Mouse (Mus musculus) kidney, embryonic 15.5 days (tissue): Measurements from ENCODE around the gene Sst. TPM values are rescaled to one million over a fixed set of nuclear protein-coding genes. Genes with fewer than 3 reads are reported as not detected.
"Not testable (repeated sequence)": the region's sequence is repeated elsewhere in the genome, so short reads cannot be mapped to it uniquely, and the experiment has no call there.

Source experiments
- ATAC-seq: fragments of 200-750 bp; cut with Nextera tagmentation; replicated peaks from 2 replicates; pipeline ENCODE4 v1.8.0; 2017; ENCODE audit warnings: moderate TSS enrichment; ENCODE audit not compliant: low FRiP score
- H3K27ac ChIP-seq: fragments of 300-500 bp; sonication (generic); 2 replicates; pipeline ENCODE4 v1.5.1; 2015; ENCODE audit warnings: mild to moderate bottlenecking, inconsistent platforms
- H3K27me3 ChIP-seq: fragments of 300-500 bp; sonication (generic); 2 replicates; pipeline ENCODE4 v1.6.1; 2015; ENCODE audit warnings: inconsistent platforms
- H3K36me3 ChIP-seq: fragments of 300-500 bp; sonication (generic); 2 replicates; pipeline ENCODE4 v1.6.1; 2015; ENCODE audit warnings: inconsistent platforms
- H3K4me1 ChIP-seq: fragments of 300-500 bp; sonication (generic); 2 replicates; pipeline ENCODE4 v1.6.1; 2015; ENCODE audit warnings: inconsistent platforms
- H3K4me2 ChIP-seq: fragments of 300-500 bp; sonication (generic); 2 replicates; pipeline ENCODE4 v1.6.1; 2015; ENCODE audit warnings: moderate library complexity, mild to moderate bottlenecking, inconsistent platforms
- H3K4me3 ChIP-seq: fragments of 300-500 bp; sonication (generic); replicated peaks from 2 replicates; pipeline ENCODE4 v1.5.1; 2015; ENCODE audit warnings: mild to moderate bottlenecking, inconsistent platforms
- H3K9ac ChIP-seq: fragments of 300-500 bp; sonication (generic); 2 replicates; pipeline ENCODE4 v1.6.1; 2015; ENCODE audit warnings: mild to moderate bottlenecking, inconsistent platforms
- H3K9me3 ChIP-seq: fragments of 300-500 bp; sonication (generic); replicated peaks from 2 replicates; pipeline ENCODE4 v1.6.1; 2016; ENCODE audit warnings: inconsistent platforms
- WGBS: fragments of 180-500 bp; shearing (Covaris S2); methylation state at CpG from one replicate; pipeline ENCODE4 v1.1.7; 2015; ENCODE audit warnings: mixed read lengths; 5-methylcytosine and 5-hydroxymethylcytosine counted together
- polyA plus RNA-seq: library from polyadenylated mRNA; unstranded; fragments of >200 nt; fragmentation: Nextera tagmentation; extraction: Ambion mirVana; gene quantifications from 2 replicates; pipeline ENCODE4 v1.2.1, GENCODE M21; 2015

Gene Sst
- polyA plus RNA-seq, 1 experiment from 2014 or later, result 1.4 TPM

- H3K4me1 ChIP-seq, ATAC-seq, H3K36me3 ChIP-seq, H3K4me3 ChIP-seq, H3K9me3 ChIP-seq, H3K9ac ChIP-seq, H3K27me3 ChIP-seq, H3K27ac ChIP-seq, H3K4me2 ChIP-seq: not testable (repeated sequence)
- 88% methylated on average over 9 of the region's 9 CpGs for WGBS
Observed at GRCm38 (mm10) chr16:23908076-23909014, 17.6 kb upstream of the Sst start.

DNA sequence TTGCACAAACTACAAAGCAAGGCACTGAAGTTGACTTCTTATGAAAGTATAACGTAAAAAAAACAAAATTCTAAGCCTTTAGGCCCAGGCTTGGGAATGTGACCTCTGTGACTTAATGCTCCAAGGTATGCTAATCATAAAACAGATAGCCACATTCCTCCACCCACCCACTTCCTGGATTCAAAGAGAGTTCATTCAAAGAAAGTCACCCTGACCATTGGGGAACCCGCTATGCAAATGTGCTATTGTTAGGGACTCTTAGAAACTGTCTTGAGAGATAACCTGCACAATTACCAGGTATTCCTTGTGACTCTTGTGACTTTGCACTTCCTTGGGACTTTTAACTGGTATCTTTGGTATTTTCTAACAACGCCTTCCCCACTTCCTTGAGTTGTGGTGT is 15.8 kb upstream of the Sst start:
- 87% methylated on average over 3 of the region's 3 CpGs for WGBS
- H3K4me2 ChIP-seq, H3K4me1 ChIP-seq, H3K9me3 ChIP-seq, H3K27me3 ChIP-seq, H3K9ac ChIP-seq, ATAC-seq, H3K36me3 ChIP-seq, H3K4me3 ChIP-seq, H3K27ac ChIP-seq: not testable (repeated sequence)

DNA sequence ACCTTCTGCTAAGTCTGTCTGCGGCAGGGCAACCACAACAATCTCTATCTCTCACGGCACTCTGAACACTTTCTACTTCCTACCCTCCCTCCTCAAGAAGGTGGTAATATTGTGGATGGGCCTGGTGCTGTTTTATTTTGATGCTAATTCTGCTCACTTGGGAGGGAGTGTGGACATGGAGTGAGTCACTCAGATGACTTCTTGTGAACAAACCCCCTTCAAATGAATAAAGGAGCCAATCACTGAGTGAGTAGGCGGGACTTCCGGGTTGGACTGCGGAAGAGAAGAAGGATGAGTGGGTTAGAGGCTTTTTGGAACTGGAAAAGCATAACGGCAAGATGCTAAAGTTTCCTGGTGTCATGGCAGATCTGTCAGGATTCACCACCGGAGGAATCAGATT is 10.7 kb upstream of the Sst start:
- 86% methylated on average over 7 of the region's 7 CpGs for whole genome bisulfite sequencing
- no peak overlapping the region for H3K4me3 ChIP-seq
- H3K9ac ChIP-seq, result no peak overlapping the region
- no peaks in the 10 kb centered on the region for H3K9me3 ChIP-seq
- H3K36me3 ChIP-seq, result no peaks in the 10 kb centered on the region
- no peak overlapping the region for H3K27ac ChIP-seq
- peaks cover 15% of the 10 kb centered on the region for H3K4me1 ChIP-seq
- no peak for ATAC-seq
- H3K4me2 ChIP-seq, result no peak overlapping the region
- H3K27me3 ChIP-seq, result peaks cover 9% of the 10 kb centered on the region; the same call in 1 of the 2 replicates

DNA sequence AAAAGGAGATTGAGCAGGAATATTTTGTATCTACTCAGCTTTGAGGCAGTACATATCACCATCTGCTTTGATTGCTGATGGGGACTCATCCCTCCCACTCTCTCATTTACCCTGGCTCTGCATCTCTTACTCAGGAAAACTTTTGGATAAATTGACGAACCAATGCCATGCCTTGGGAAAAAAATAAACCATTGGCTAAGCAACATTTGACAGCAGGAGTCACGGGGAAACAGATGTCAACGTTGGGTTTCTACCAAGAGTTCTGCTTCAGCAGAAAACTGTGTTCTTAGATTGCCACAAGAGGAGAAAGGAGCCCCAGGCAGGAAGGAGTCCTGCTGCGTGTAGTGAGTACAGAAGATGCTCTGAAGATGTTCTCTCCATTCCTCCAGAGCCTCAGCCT is 9.3 kb upstream of the Sst start:
- WGBS, result 76% methylated on average over 4 of the region's 4 CpGs
- H3K4me1 ChIP-seq, result peaks cover 15% of the 10 kb centered on the region
- peaks cover 12% of the 10 kb centered on the region; the same call in 1 of the 2 replicates for H3K27me3 ChIP-seq
- no peak for ATAC-seq
- no peaks in the 10 kb centered on the region for H3K36me3 ChIP-seq
- H3K27ac ChIP-seq, result no peak overlapping the region
- no peak overlapping the region for H3K4me3 ChIP-seq
- no peak overlapping the region for H3K9ac ChIP-seq
- H3K9me3 ChIP-seq, result no peaks in the 10 kb centered on the region
- no peak overlapping the region for H3K4me2 ChIP-seq

DNA sequence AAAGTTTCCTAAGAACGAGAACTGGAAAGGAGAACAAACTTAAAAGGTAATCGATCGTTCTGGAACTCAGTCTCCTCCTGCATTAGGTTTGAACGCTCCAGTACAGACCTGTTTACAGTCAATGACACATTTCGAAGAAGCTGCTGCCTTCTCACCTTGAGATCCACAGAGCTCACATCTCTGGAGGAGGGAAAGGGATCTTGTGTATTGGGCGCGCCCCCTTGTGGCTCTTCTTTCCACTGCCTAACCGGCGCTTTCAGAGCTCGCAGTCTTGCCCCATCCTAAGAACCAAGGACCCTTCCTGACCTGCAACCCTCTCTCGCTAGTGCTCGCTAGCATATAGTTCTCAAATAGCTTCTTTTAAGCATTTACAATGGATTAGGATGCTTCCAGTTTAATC is 8.1 kb upstream of the Sst start:
- peaks cover 15% of the 10 kb centered on the region for H3K4me1 ChIP-seq

GRCm38 (mm10) chr16:23897984-23898586 is 7.3 kb upstream of the Sst start:
- Histone ChIP-seq H3K4me1 (peaks cover 15% of the 10 kb centered on the region), H3K36me3 (no peaks in the 10 kb centered on the region), H3K27me3 (peaks cover 12% of the 10 kb centered on the region; the same call in 1 of the 2 replicates), H3K4me3 (peak overlapping the region; percentile 32), H3K9ac (0 out of 2 replicates have a peak overlapping the region, but pooled peaks have one; percentile 23), H3K4me2 (peak overlapping the region; percentile 62), H3K9me3 (no peaks in the 10 kb centered on the region), H3K27ac (0 out of 2 replicates have a peak overlapping the region, but pooled peaks have one; percentile 6)
- 8% methylated on average over 15 of the region's 15 CpGs for WGBS
- peak; percentile 90 for ATAC-seq

More for the DNA sequence above, 8.1 kb upstream of the Sst start:
- Histone ChIP-seq H3K9me3 (no peaks in the 10 kb centered on the region), H3K27me3 (peaks cover 12% of the 10 kb centered on the region; the same call in 1 of the 2 replicates), H3K36me3 (no peaks in the 10 kb centered on the region), H3K4me3 (no peak overlapping the region), H3K27ac (no peak overlapping the region), H3K9ac (no peak overlapping the region), H3K4me2 (peak overlapping the region; percentile 62)
- peak; percentile 61; the same call in 1 of the 2 replicates for ATAC-seq
- WGBS, result 12% methylated on average over 12 of the region's 12 CpGs

- Histone ChIP-seq H3K9ac (0 out of 2 replicates have a peak overlapping the region, but pooled peaks have one; percentile 23), H3K36me3 (no peaks in the 10 kb centered on the region), H3K4me2 (peak overlapping the region; percentile 62), H3K27me3 (peaks cover 12% of the 10 kb centered on the region), H3K27ac (0 out of 2 replicates have a peak overlapping the region, but pooled peaks have one; percentile 6), H3K4me1 (peaks cover 15% of the 10 kb centered on the region), H3K9me3 (no peaks in the 10 kb centered on the region), H3K4me3 (no peak overlapping the region)
- 25% methylated on average over 5 of the region's 5 CpGs for whole genome bisulfite sequencing
- ATAC-seq, result peak; percentile 59; the same call in 1 of the 2 replicates
Observed at GRCm38 (mm10) chr16:23897486-23897885, 6.7 kb upstream of the Sst start.

DNA sequence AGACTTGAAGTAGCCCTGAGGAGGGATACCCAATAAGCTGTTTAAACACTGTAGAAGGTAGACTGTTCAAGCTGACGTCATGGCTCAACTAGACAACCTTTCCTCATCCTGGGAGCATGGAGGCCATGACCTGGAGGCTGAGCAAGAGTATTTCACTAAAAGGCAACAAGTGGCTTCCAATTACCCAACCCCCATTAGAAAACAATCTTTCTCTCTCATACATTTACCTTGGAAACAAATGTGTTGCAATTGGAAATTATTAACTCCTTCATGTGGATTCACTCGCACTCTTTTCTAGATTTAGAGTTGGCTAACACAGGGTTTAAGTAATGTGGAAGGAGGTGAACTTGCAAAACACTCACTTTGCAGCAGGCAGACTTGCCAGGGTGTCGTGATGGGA is 4.4 kb upstream of the Sst start:
- H3K4me1 ChIP-seq, result peaks cover 22% of the 10 kb centered on the region
- no peak overlapping the region for H3K9ac ChIP-seq
- no peak overlapping the region for H3K27ac ChIP-seq
- H3K4me3 ChIP-seq, result no peak overlapping the region
- no peaks in the 10 kb centered on the region for H3K36me3 ChIP-seq
- no peak for ATAC-seq
- no peaks in the 10 kb centered on the region for H3K9me3 ChIP-seq
- H3K27me3 ChIP-seq, result peaks cover 33% of the 10 kb centered on the region
- WGBS, result 83% methylated on average over 3 of the region's 3 CpGs
- H3K4me2 ChIP-seq, result no peak overlapping the region

- H3K27ac ChIP-seq, result no peak overlapping the region
- 8% methylated on average over 9 of the region's 9 CpGs for WGBS
- peak overlapping the region; percentile 32; the same call in 1 of the 2 replicates for H3K4me2 ChIP-seq
Observed at GRCm38 (mm10) chr16:23890151-23890550, 607 bp downstream of the Sst start.

GRCm38 (mm10) chr16:23887910-23888579 is 2.7 kb downstream of the Sst start:
- Histone ChIP-seq H3K4me1 (peaks cover 8% of the 10 kb centered on the region), H3K9ac (no peak overlapping the region), H3K27me3 (peaks cover 29% of the 10 kb centered on the region), H3K36me3 (no peaks in the 10 kb centered on the region), H3K4me2 (no peak overlapping the region), H3K9me3 (no peaks in the 10 kb centered on the region), H3K4me3 (no peak overlapping the region), H3K27ac (no peak overlapping the region)
- no peak for ATAC-seq
- WGBS, result 68% methylated on average over 10 of the region's 10 CpGs

More at GRCm38 (mm10) chr16:23890151-23890550, 607 bp downstream of the Sst start:
- H3K27me3 ChIP-seq, result peaks cover 29% of the 10 kb centered on the region
- H3K36me3 ChIP-seq, result no peaks in the 10 kb centered on the region
- no peak overlapping the region for H3K9ac ChIP-seq
- H3K4me1 ChIP-seq, result peaks cover 8% of the 10 kb centered on the region
- no peak overlapping the region for H3K4me3 ChIP-seq
- ATAC-seq, result no peak
- H3K9me3 ChIP-seq, result no peaks in the 10 kb centered on the region

DNA sequence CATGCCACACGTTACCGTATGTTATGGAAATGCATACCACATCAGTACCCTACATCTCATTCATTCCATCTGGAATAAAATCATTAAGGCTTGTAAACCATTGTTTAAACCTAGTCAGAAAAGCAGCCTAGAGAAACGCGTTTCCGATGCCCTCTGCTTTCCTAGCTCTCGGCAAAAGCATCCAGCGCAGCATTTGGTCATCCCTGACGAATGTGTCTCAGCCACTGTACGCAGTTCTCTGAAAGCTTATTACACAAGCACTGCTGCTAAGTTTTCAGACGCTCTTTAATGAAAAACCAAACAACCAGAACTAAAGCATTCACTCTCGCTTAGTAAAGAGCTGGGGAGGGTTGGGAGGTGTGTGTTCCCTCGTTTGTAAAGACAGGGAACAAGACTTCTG is 5.7 kb downstream of the Sst start:
- no peaks in the 10 kb centered on the region for H3K9me3 ChIP-seq
- 78% methylated on average over 12 of the region's 12 CpGs for WGBS
- H3K9ac ChIP-seq, result no peak overlapping the region
- H3K4me2 ChIP-seq, result no peak overlapping the region
- no peak overlapping the region for H3K4me3 ChIP-seq
- no peaks in the 10 kb centered on the region for H3K4me1 ChIP-seq
- H3K27me3 ChIP-seq, result peaks cover 7% of the 10 kb centered on the region
- no peak for ATAC-seq
- H3K27ac ChIP-seq, result no peak overlapping the region
- no peaks in the 10 kb centered on the region for H3K36me3 ChIP-seq
